Mouse (Mus musculus) cerebellum, adult 9-10 months (tissue): ENCODE results near the gene Crat.

ENCODE experiments used
- DNase-seq: peaks from one replicate; pipeline ENCODE4 v3.0.0; 2022

The Crat gene

GRCm38 (mm10) chr2:30365281-30366069, 50.1 kb downstream of the Crat start:
- no peak for DNase-seq

GRCm38 (mm10) chr2:30363773-30364650, 51.6 kb downstream of the Crat start, which contains the start of gene Miga2:
Gene Miga2 (plus strand): TSS chr2:30364233.
- DNase-seq, result peak; percentile 100

GRCm38 (mm10) chr2:30362865-30363264, 52.7 kb downstream of the Crat start:
- DNase-seq, result no peak

- DNase-seq, result no peak
Observed at GRCm38 (mm10) chr2:30360626-30361025, 55.0 kb downstream of the Crat start.

GRCm38 (mm10) chr2:30358533-30359531, 56.8 kb downstream of the Crat start, which contains the start of gene Sh3glb2:
Gene Sh3glb2 (minus strand): TSS chr2:30359337.
- peak; percentile 95 for DNase-seq

- DNase-seq, result peak; percentile 68
Observed at GRCm38 (mm10) chr2:30357552-30358510, 57.8 kb downstream of the Crat start.

- peak; percentile 63 for DNase-seq
Observed at GRCm38 (mm10) chr2:30356906-30357305, 58.7 kb downstream of the Crat start.

- no peak for DNase-seq
Observed at GRCm38 (mm10) chr2:30356266-30356665, 59.3 kb downstream of the Crat start.

GRCm38 (mm10) chr2:30355861-30356260, 59.8 kb downstream of the Crat start:
- peak; percentile 83 for DNase-seq

- DNase-seq, result no peak
Observed at GRCm38 (mm10) chr2:30351149-30351548, 64.5 kb downstream of the Crat start.
